Mouse (Mus musculus): ENCODE results near the gene C1qb.

C1qb gene

DNA sequence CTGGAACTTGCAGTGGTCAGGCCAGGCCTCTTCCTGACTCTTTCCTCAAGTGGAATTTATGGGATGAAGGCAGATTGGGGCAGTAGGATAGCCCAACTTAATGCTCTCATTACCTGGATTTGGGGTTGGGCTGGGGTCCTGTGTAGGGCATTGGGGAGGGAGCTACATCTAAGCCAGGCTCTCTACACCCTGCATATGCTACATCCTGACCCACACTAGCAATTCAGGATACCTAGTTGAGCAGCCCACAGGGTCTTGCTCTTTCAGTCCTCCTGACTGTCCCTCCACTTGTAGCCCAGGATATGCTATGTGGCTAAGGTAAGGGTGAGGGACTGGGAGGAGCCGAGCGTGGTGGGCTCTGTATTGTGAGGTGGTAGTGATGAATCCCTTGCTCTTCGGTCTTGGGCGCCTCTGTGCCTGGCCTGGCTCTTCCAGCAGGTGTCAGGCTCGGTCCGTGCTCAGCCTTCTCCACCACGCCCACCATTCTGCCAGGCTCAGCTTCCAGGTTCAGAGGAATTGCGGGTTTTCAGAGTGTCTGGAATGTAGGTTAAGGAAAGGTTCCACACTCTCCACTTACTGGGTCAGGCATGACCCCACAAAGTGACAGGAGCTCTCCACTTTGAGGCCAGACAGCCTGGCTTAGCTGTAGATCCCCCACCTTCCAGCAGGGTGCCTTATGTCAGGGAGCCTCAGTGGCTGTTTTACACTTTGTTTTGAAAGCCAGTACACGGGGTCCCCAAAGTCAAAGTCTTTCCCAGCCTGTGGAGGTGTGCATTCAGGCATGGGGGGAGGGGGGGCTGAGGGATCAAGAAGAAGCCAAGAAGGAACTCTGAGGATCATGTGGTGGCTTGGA lies 7.9 kb upstream of the C1qb start:
- peak; percentile 36 to 62 for DNase-seq

DNA sequence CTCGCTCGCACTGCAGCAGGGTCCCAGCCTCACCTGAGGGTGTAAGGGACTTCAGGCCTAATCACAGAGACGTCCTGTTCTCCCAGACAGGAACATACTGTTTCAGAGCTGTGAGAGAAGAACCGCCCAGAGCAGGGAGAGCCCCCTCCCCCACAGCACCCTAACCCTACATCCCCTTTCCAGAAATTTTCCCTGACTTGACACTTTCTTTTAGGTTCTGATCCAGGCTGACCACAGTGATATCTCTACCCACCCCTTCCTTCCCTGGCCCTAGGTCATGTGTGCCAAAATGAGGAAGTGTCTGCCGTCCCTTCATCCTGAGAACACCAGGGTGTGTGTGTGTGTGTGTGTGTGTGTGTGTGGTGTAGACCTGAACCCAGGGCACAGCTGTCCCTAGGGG lies 6.8 kb upstream of the C1qb start, which contains the start of gene C1qc:
Gene C1qc (minus strand): TSS at position 255 of the 400 bp plus-strand sequence.
- DNase-seq = no peak

DNA sequence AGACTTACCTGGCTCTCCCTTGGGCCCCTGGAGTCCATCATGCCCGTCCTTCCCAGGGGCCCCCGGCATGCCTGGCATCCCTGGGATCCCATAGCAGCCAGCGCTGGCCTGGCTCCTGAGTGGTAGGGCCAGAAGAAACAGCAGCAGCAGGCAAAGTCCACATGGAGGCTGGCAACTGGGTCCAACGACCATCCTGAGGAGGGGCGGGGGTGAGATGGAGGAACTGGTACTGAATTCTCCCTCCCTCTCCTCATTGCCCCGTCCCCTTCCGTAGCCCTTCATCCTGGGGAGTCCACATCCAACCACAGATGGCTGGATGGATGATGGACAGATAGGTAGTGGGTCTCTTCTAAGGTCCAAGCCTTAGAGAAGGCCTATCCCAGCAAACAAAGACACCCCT lies 6.4 kb upstream of the C1qb start:
- no peak for DNase-seq

DNA sequence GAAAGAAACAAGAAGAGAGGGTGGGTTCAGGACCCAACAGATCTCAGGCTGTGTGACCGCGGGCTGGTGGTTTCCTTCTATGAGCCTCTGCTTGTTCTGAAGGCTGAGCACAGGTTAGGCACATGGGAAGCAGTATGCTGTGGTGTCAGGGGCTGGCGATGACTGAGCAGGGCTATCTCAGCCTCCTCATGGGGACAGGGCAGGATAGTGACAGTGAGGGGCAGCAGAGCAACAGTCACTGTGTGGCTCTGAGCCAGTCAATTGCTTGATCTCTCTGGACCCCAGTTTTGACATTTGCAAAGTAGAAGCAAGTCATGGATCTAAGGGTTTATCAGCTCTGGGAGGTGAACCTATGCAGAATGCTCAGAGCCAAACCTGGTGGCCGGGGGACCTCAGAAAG lies 5.1 kb upstream of the C1qb start:
- no peak for DNase-seq

DNA sequence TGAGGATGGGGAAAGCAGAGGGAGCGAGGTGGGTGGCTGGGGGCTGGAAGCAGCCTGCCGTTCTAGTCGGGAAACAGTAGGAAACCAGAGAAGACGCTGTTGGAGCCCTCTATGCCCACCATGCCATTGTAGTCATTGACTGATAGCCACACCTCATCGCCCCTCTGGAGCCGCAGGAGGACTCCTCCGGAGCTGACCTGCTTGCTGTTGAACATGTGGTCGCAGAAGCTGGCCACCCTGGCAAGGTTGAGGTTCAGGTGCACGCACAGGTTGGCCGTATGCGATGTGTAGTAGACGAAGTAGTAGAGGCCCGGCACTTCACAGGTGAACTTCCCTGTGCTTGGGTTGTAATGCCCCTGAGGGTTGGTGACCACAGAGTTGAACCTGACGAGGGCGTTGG lies 4.0 kb upstream of the C1qb start:
- no peak for DNase-seq

DNA sequence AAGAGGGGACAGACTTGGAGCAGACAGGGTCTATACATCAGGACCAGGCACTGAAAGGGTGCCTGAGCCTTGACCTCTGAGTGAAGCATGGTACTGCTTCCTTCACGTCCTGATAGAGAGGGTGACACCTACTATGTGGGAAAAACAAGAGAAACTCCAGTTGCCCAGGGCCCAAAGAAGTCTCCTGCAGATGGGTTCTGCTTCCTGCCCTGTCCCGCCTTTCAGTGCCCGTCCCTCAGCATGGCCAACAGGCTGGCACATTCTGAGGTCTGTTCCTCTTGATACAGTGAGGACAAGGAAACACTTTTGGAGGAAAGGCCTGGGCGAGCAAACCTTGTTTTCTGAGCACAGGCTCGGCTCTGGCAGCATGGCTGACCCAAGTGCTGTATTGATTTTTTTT lies 1.7 kb upstream of the C1qb start:
- DNase-seq = no peak

DNA sequence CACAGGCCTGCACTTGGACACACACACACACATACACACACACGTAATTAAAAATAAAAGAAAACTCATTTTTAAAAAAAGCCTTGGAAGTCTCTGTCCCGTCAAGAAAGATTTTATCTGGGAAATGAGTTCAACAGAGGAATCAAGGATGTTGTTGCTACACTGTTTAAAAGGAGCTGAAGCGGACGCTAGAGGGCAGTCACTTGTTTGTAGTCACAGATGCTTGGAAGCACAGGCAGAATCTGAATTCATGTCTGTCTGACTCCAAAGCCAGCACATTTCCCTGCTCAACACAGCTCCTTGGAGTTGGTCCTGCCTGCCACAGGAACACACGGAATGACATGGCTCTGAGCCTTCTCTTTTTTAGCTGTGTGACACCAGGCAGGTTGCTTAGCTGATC lies 7.4 kb downstream of the C1qb start:
- peak; percentile 31 to 34 for DNase-seq

DNA sequence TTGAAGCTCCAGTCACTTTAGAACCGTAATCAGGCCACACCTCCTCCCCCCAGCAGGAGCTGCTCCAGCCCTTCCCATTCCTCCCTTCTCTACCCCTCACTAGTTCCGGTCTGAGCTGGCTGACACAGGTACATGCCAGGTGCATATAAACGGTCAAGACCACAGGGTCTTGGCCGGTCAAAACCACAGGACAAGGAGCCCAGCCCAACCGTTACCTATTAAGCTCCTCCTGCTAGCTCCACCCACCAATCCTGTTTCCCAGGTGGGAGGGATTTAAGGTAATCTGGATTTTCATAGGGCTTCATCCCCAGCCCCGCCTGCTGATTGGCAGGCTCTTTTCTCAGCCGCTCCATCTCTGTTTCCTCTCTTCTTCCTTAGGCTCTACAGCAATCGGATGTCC lies 7.8 kb downstream of the C1qb start:
- no peak for DNase-seq

DNA sequence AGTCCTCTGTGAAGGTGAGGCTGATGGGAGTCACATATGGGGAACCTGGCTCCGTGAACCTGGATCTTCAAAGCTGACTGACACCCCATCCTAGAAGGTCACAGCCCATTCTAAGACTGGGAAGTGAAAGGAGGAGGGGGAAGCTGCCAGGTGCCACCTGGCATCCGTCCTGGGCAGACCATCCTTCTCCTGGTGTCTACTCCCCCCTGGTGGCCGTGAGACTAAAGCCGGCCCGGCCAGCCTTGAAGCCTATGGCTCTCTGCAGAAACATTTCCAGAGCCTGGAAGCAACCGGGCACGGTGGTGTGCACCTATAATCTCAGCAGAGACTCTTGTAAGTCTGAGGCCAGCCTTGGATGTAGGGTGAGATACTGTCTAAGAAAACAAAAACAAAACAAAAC lies 9.0 kb downstream of the C1qb start:
- DNase-seq = peak; percentile 31 to 46

DNA sequence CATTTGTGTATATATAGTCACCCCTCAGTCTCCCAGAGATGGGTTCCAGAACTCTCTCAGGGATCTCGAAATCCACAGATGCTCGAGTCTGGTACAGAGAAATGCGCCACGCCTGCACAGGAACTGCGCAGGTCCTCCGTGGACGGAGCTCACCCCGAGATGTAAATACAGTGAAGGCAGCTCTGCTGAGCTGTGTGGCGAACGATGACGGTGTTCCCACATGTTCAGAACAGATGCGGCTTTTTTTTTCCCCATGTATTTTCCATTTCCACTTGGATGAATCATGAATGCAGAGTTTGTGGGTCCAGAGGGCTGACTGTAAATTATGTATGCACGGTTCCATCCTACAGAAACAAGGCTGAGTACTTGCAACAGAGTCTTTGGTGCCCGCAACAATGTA lies 11.0 kb downstream of the C1qb start:
- no peak for DNase-seq

DNA sequence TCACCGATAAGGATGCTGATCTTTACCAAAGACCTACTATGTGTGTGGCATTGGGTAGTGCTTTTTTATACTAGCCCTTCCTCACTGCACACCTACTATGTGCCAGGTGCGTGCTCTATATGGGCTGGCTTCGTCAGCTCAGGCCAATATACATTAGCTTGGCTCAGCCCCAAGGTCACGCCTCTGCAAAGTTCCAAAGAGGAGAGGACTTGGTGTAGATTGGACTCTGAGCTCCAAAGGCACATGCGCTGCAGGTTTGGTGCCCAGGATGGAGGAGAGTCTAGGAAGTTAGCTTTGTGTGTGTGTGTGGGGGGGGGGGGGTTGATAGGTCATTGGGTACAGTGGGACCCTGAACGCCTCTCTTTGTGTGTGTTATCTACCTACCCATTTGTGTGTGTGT lies 17.6 kb downstream of the C1qb start:
- no peak for DNase-seq

DNA sequence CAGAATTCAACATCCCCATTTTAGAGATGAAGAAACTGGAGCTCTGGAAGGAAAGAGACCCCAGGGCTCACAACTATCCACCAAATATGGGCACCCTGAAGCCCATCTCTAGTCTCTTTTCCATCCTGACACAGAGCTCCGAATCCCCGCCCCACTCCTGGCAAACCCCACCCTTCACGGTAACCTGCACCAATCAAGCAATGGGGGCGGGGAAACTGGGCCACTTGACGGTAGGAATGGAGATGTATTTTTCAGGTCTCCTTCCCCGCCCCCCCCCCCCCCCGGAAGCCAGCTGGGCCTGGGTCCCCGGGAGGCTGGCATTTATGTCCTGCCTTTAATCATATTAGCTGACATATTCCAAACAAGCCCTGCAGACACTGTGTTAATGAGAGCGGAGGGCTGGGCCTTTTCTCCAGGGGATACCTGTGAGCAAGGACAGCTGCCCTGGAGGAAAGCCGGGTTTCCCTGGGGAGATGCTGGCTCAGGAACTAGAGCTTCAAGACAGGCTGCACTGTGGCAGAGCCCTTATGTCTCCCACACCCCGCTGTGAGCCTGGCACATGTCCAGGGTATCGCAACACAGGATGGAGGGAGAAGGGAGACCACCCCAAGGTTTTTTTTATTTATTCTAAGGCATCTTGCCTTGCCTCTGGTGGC lies 18.2 kb downstream of the C1qb start:
- peak; percentile 26 to 29 for DNase-seq

DNA sequence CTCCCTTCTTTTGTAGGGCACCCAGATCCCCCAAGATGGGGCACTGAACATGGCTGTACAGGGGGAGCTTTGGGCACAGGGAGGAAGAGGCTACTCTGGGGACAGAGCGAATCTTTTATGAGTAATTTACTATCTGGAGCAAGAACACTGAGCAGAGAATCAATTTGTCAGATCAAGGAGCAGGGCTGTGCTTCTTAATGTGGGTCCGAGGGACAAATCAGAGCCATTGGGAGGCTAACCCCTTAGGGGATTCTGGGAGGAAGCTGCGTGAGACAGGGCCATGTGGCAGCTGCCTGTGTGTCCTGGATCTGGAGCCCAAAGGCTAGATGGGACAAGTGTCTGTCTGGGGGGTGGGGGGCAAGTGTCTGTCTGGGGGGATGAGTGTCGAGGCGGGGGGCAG lies 20.5 kb downstream of the C1qb start:
- DNase-seq = no peak

DNA sequence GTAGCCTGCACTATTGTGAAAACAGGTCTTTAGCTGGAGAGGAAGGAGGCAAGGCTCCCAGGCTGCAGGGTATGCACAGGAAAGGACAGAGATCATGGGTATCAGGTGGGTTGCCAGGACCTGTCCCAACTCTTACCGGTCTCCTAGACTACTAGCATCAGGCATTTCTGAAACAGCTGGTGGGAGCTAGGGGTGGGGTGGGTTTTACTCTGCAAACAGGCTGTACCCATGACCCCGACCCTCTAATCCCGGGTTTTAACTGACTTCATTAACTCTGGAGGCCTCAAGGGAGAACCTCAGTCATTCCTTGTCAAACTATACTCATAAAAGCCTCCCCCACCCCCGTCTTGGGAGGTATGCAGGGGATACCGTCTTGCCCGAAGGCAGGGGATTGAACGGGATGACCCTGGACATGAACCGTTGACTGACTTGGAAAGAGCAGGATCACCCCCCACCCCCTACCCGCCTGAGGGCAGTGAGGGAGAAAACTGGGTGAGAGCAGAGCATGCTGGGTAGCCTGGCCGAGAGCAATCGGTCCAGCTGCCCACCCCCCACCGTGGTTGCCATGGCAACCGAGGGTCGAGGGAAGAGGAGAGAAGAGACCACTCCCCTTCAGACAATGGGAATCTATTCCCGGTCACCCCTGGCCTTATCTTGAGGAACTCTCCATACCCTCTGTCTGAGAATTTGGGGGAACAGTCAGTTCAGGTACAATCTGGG lies 21.1 kb downstream of the C1qb start:
- no peak for DNase-seq

DNA sequence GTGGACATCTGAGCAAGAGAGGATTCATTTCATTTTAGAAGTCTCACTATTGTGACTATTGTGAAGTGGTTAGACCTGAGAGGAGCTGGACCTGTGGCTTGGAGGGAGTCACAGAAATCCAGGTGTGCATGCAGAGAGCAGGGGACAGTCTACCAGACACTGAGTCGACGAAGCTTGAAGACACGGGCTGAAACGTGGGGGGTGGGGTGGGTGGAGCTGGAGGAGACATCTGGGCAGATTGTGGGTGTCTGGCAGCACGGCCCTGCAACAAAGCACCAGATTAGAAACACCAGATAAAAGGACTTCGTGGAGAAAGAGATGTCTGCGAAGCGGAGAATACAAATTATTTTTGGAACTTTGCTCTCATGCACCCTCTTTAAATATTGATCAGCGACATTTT lies 22.5 kb downstream of the C1qb start:
- no peak for DNase-seq

DNA sequence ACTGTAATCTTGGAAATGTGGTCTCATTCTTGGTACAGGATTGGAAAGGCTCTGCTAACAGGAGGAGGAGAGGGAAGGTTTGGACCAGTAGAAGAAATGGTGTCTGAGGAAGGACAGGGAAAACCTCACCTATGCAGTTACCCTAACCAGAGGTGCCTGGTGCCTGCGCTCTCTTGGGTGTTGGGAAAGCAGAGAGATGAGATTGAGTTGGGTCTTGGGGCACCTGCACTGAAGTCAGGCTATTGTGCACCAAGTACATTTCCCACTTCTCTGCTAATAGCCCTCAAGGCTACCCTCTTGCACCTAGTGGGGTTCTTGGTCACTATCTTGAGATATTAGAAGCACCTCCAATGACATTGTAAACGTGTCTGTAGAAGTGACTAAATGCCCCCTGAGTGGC lies 23.6 kb downstream of the C1qb start:
- no peak for DNase-seq

DNA sequence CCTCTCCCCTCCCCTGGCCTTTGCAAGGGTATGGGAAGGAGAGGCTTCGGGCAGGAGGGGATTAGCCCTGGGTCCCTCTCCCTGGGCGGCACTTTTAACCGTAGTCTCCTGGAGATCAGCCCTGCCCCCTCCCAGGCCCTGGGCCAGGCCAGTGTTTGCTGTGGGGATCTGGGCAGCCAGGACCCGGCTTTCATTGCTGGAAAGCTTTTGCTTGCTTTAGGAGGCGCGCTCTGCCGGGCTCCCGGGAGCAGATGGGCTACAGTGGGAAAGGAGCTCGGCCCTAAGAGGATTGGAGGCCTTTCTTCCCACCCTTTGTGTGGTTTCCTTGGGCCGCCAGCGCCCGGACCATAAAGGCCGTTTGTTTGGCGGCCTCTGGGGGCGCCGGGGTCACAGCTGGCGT lies 24.2 kb downstream of the C1qb start:
- no peak for DNase-seq

DNA sequence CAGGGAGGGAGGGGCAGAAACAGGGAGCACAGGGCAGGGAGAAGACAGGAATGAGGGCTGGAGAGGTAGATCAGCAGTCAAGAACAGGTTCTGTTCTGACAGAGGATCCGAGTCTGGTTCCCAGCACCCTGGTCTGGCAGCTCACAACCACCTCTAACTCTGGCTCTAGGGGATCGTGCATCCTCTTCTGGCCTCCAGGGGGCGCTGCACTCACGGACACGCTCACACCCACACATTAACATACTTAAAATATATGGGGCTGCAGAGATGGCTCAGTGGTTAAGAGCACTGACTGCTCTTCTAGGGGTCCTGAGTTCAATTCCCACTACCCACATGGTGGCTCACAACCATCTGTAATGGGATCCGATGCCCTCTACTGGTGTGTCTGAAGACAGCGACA lies 26.0 kb downstream of the C1qb start:
- no peak for DNase-seq

DNA sequence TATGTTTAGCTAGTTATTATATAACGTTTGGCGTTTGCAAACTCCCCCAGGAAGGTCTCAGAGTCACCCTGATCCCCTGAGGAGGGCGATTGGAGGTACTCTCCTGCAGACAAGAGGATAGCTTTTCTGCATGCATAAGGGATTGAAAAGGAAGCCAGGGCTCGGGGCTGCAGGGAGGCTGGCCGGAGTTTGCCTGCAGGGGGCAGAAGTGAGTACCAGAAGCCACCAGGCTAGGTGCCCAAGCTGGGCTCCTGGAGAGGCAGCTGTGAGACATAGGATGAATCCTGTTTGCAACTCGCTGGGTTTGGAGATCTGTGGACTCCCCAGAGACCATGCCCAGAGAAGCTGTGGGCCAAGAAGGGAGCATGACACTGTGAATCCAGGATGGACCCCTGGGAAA lies 30.9 kb downstream of the C1qb start:
- DNase-seq = peak; percentile 26 to 41

DNA sequence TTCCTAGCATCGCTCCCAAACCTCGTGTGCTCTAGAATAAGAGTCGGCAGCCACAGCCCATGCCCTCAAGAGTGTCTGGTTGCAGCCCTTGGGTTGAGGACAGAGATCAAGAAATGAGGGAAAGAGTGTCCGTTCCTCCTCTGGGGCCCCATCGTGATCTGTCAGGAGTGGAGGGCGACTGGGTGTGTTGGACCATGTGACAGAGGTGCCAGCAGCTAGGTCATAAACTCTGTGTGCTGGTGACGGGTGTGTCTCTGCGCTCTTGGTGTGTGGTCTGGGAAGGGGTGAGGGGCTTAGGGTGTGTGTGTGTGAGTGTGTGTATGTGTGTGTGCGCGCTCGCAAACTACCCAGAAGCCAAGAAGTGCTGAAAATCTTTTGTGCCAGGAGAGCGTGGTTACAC lies 33.0 kb downstream of the C1qb start:
- no peak for DNase-seq

DNA sequence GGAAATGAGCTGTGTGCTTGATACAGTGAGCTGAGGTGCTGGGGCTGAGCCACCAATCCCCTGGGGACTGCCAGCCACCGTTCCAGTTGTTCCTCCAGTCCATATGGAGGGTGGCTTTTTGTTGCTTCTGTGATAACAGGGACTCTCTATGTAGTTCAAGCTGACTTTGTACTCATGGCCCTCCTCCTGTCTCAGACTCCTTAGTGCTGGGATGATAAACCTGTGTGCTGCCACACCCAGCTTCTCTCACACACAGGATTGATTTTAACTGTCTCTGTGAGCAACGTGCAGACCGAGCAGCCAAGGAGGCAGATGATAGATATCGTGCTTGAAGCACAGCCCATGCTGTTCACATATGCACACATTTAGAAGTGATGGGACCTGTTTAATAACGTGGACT lies 33.9 kb downstream of the C1qb start:
- no peak for DNase-seq

DNA sequence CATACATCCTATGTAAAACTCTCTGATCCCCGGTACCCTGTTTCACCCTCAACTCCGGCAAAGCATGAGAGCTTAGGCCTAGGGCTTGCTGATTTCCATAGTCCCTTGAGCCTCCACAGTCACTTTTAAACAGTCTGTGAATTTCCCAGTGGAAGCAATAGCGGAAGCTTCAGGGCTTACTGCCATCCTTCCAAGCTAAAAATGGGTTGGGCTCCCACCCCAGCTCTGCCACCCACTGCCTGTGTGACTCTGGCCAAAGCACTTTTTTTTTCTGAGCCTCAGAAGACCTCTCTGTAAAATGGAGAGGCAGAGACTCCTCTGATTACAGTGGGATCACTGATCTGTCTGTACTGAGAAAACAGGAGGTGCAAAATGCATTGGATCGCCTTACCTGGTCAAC lies 37.4 kb downstream of the C1qb start:
- no peak for DNase-seq

DNA sequence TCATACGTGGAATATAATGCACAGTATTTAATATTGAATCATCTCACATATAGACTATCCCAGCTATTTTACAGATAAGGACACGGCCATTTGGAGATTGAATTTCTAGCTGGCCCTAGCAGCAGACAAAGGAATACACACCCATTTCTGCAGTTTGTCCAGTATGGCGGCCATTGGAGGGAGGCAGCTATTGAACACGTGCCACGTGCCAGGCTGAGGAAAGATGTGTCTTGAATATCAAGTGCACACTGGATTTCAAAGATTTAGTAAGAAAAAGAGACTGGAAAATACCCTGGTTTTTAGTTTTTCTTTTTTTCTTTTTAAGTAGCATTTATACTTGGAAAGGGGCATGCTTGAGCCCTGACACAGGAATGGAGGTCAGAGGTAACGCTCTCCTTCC lies 38.8 kb downstream of the C1qb start:
- DNase-seq = no peak

DNA sequence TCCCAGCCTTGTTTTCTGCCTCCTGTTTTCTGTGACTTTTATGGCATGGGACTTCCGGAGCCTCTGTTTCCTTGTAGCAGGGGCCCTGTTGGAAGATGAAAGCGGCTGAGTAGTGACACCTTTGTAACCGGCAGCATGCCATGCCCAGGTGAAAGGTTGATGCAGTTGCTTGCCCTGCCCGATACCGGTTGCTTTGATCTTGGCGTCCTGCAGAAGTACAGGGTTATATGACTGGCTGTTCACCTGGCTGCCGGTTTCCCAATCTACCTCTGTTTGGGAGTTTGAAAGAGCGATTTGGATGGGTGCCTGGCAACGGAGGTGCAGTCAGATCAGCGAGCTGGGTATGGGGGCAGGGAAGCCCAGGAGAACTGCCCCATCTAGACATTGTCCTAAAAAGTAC lies 43.2 kb downstream of the C1qb start:
- no peak for DNase-seq
